Mouse (Mus musculus): ENCODE measurements around the gene Rpl9-ps1. TPM values are rescaled to one million over a fixed set of nuclear protein-coding genes. Genes with fewer than 3 reads are reported as not detected.

The Rpl9-ps1 gene
- polyA plus RNA-seq (2016; fragmentation: Nextera tagmentation; extraction: Ambion mirVana): not detected in 2 replicates

- Histone ChIP-seq H3K27me3 (ENCODE audit: low read depth, poor library complexity, severe bottlenecking) (no peaks in the 10 kb centered on the region), H3K36me3 (no peaks in the 10 kb centered on the region), H3K4me1 (no peaks in the 10 kb centered on the region), H3K27ac (no peak within 1 kb of the TSS), H3K9me3 (replicated peaks) (no peaks in the 10 kb centered on the region), H3K4me3 (no peak within 1 kb of the TSS)
- no peak for DNase-seq (ENCODE audit: low spot score)
- WGBS: 89% methylated on average over 1 of the region's 1 CpGs
Measured at GRCm38 (mm10) chr11:83645521-83645920, at the start of gene Rpl9-ps1. TSS of gene Rpl9-ps1 (minus strand) at chr11:83645621.

DNA sequence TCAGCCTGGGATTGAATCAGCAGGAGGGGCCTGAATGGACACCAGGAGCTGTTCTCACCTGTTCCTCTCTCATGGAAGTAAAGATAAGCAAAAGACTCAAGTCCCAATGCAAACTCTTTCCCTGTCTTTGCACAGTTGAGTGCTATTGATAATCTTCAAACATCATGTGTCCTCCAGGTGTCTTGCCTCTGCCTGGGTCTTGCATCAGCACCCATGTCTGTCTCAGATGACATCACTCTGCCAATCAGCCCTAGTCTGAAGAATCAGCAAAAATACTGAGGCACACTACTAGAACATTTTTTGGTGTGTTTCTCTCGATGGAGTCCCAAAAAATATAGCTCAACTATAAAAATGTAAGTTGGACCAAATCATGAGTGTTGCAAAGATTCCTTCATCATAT, 46.6 kb upstream of the Rpl9-ps1 start:
- H3K27me3 ChIP-seq (ENCODE audit: low read depth, poor library complexity, severe bottlenecking): no peaks in the 10 kb centered on the region
- H3K27ac ChIP-seq: no peak overlapping the region
- no peaks in the 10 kb centered on the region for H3K4me1 ChIP-seq
- H3K9me3 ChIP-seq (replicated peaks): no peaks in the 10 kb centered on the region
- no peak for DNase-seq (ENCODE audit: low spot score)
- WGBS: 74% methylated on average over 1 of the region's 1 CpGs
- no peaks in the 10 kb centered on the region for H3K36me3 ChIP-seq
- H3K4me3 ChIP-seq: no peak overlapping the region

DNA sequence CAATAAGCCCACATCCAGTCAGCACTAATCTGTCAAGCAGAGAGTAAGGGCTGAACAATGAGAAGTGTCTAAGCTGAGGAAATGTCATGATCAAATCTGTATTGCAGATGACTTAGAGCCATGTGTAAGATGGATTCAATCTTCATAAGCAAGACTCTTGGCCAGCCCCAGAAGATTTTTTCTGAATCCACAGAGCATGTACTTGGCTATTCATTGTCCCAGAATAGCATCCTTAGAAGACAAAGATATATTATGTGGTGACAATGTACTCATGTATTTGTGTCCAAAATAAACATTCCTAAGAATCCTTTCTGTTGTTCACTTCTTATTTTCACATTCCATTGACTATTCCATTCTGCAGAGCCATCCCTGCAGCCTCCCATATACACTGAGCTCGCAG, 44.5 kb upstream of the Rpl9-ps1 start:
- Histone ChIP-seq H3K9me3 (replicated peaks) (no peaks in the 10 kb centered on the region), H3K4me1 (no peaks in the 10 kb centered on the region), H3K27ac (no peak overlapping the region), H3K4me3 (no peak overlapping the region), H3K36me3 (no peaks in the 10 kb centered on the region), H3K27me3 (ENCODE audit: low read depth, poor library complexity, severe bottlenecking) (no peaks in the 10 kb centered on the region)
- DNase-seq (ENCODE audit: low spot score): no peak
- WGBS: 95% methylated on average over 1 of the region's 1 CpGs

DNA sequence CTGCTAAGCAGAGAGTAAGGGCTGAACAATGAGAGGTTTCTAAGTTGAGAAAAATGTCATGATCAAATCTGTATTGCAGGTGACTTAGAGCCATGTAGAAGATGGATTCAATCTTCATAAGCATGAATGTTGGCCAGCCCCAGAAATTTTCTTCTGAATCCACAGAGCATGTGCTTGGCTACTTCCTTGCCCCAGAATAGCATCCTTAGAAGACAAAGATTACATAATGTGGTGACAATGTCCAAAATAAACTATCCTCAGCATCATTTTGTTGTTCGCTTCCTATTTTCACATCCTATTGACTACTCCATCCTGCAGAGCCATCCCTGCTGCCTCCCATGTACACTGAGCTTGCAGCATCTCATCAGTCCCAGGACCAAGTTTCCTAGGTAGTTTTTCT, 30.2 kb upstream of the Rpl9-ps1 start:
- H3K27ac ChIP-seq: no peak overlapping the region
- no peaks in the 10 kb centered on the region for H3K27me3 ChIP-seq (ENCODE audit: low read depth, poor library complexity, severe bottlenecking)
- no peak overlapping the region for H3K4me3 ChIP-seq
- H3K4me1 ChIP-seq: no peaks in the 10 kb centered on the region
- H3K36me3 ChIP-seq: no peaks in the 10 kb centered on the region
- no peaks in the 10 kb centered on the region for H3K9me3 ChIP-seq (replicated peaks)
- WGBS: 91% methylated on average over 1 of the region's 1 CpGs
- DNase-seq (ENCODE audit: low spot score): no peak

DNA sequence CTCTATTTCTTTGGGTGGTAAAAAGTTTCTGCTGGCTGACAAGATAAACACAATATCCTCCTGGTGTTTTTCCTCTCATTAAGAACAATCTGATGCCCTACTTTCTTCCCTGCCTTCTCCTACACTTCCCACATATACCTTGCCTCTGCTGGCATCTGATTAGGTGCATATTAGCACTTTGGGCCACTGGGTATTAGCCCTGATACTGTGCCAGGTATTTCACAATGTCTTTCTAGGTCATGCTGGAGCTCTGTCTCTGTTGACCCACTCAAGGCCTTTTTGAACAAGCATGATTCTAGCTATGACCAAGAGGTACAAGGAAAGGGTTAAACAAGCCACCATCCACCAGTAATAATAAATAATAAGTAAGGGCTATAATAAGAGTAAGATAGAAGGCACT, 26.3 kb upstream of the Rpl9-ps1 start:
- Histone ChIP-seq H3K4me3 (no peak overlapping the region), H3K9me3 (replicated peaks) (no peaks in the 10 kb centered on the region), H3K4me1 (no peaks in the 10 kb centered on the region), H3K27me3 (ENCODE audit: low read depth, poor library complexity, severe bottlenecking) (no peaks in the 10 kb centered on the region), H3K27ac (no peak overlapping the region), H3K36me3 (no peaks in the 10 kb centered on the region)
- DNase-seq (ENCODE audit: low spot score): no peak

- Histone ChIP-seq H3K4me3 (no peak overlapping the region), H3K27ac (no peak overlapping the region), H3K36me3 (no peaks in the 10 kb centered on the region), H3K27me3 (ENCODE audit: low read depth, poor library complexity, severe bottlenecking) (no peaks in the 10 kb centered on the region), H3K9me3 (replicated peaks) (no peaks in the 10 kb centered on the region), H3K4me1 (no peaks in the 10 kb centered on the region)
- WGBS: 77% methylated on average over 5 of the region's 5 CpGs
- no peak for DNase-seq (ENCODE audit: low spot score)
Measured at GRCm38 (mm10) chr11:83663532-83663931, 18.1 kb upstream of the Rpl9-ps1 start.

- Histone ChIP-seq H3K4me3 (no peak within 1 kb of the TSS), H3K27ac (no peak within 1 kb of the TSS), H3K36me3 (no peaks in the 10 kb centered on the region), H3K27me3 (ENCODE audit: low read depth, poor library complexity, severe bottlenecking) (no peaks in the 10 kb centered on the region), H3K9me3 (replicated peaks) (no peaks in the 10 kb centered on the region), H3K4me1 (no peaks in the 10 kb centered on the region)
- no peak for DNase-seq (ENCODE audit: low spot score)
- WGBS: 83% methylated on average over 6 of the region's 6 CpGs
Measured at GRCm38 (mm10) chr11:83662204-83662603, 16.8 kb upstream of the Rpl9-ps1 start, which contains the start of gene Ccl4. TSS of gene Ccl4 (plus strand) at chr11:83662584.

DNA sequence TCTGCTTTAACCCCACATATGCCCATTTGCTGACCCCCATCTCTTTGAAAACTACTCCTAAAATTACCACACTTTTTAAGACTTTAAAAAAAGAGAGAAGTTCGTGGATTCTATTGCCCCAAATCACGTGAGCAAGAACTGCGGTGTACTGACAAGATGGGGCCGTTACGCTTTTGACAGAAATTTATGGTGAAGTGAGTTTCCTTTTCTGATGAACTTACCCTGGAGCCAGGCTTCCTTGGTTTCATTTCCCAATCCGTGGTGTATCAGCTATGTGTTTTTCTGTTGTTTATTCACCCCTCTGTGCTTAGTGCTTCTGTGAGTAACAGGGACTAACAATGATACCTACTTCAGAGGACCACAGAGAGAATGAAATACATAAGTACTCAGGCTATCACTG, 13.4 kb upstream of the Rpl9-ps1 start:
- no peak for DNase-seq (ENCODE audit: low spot score)
- Histone ChIP-seq H3K4me1 (no peaks in the 10 kb centered on the region), H3K27ac (no peak overlapping the region), H3K4me3 (no peak overlapping the region), H3K27me3 (ENCODE audit: low read depth, poor library complexity, severe bottlenecking) (no peaks in the 10 kb centered on the region), H3K9me3 (replicated peaks) (no peaks in the 10 kb centered on the region), H3K36me3 (no peaks in the 10 kb centered on the region)
- WGBS: 79% methylated on average over 6 of the region's 6 CpGs

GRCm38 (mm10) chr11:83657508-83657907, 12.1 kb upstream of the Rpl9-ps1 start:
- no peak overlapping the region for H3K4me3 ChIP-seq
- no peaks in the 10 kb centered on the region for H3K27me3 ChIP-seq (ENCODE audit: low read depth, poor library complexity, severe bottlenecking)
- no peaks in the 10 kb centered on the region for H3K36me3 ChIP-seq
- no peaks in the 10 kb centered on the region for H3K4me1 ChIP-seq
- no peaks in the 10 kb centered on the region for H3K9me3 ChIP-seq (replicated peaks)
- no peak for DNase-seq (ENCODE audit: low spot score)
- WGBS: 90% methylated on average over 3 of the region's 3 CpGs
- no peak overlapping the region for H3K27ac ChIP-seq

GRCm38 (mm10) chr11:83654606-83655005, 9.2 kb upstream of the Rpl9-ps1 start:
- no peaks in the 10 kb centered on the region for H3K36me3 ChIP-seq
- H3K27ac ChIP-seq: no peak overlapping the region
- no peaks in the 10 kb centered on the region for H3K27me3 ChIP-seq (ENCODE audit: low read depth, poor library complexity, severe bottlenecking)
- 92% methylated on average over 8 of the region's 8 CpGs for whole genome bisulfite sequencing
- no peak overlapping the region for H3K4me3 ChIP-seq
- no peaks in the 10 kb centered on the region for H3K4me1 ChIP-seq
- DNase-seq (ENCODE audit: low spot score): no peak
- no peaks in the 10 kb centered on the region for H3K9me3 ChIP-seq (replicated peaks)

- no peaks in the 10 kb centered on the region for H3K9me3 ChIP-seq (replicated peaks)
Measured at GRCm38 (mm10) chr11:83649305-83649841, 4.0 kb upstream of the Rpl9-ps1 start, which contains the start of gene Ccl3. TSS of gene Ccl3 (minus strand) at chr11:83649355.

GRCm38 (mm10) chr11:83646356-83647149, 1.1 kb upstream of the Rpl9-ps1 start:
- Histone ChIP-seq H3K4me1 (no peaks in the 10 kb centered on the region), H3K27me3 (ENCODE audit: low read depth, poor library complexity, severe bottlenecking) (no peaks in the 10 kb centered on the region), H3K9me3 (replicated peaks) (no peaks in the 10 kb centered on the region), H3K4me3 (no peak overlapping the region), H3K27ac (no peak overlapping the region), H3K36me3 (no peaks in the 10 kb centered on the region)
- 96% methylated on average over 6 of the region's 6 CpGs for WGBS
- DNase-seq (ENCODE audit: low spot score): no peak

More at GRCm38 (mm10) chr11:83649305-83649841, 4.0 kb upstream of the Rpl9-ps1 start, which contains the start of gene Ccl3:
- no peak for DNase-seq (ENCODE audit: low spot score)
- Histone ChIP-seq H3K4me1 (no peaks in the 10 kb centered on the region), H3K27ac (no peak within 1 kb of the TSS), H3K36me3 (no peaks in the 10 kb centered on the region), H3K4me3 (no peak within 1 kb of the TSS), H3K27me3 (ENCODE audit: low read depth, poor library complexity, severe bottlenecking) (no peaks in the 10 kb centered on the region)
- 88% methylated on average over 8 of the region's 8 CpGs for WGBS

DNA sequence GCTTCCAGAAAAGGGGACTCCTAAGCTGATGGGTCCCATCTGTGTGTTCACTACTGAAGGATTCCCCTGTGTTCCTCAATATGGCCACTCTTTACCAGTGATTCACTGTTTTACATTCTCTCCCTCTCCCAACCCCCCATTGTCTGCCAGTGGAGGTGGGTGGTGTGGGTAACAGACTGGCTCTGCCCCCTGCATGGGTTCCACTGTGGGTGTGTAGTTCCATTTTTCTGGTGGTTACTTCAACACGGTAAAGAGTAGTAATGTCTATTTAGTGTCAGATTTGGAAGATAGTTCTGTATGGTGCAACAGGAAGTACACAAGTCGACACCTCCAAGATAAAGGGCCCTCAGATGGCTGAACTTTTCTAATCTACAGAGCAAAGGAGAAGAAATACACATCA, 4.2 kb downstream of the Rpl9-ps1 start:
- Histone ChIP-seq H3K27me3 (ENCODE audit: low read depth, poor library complexity, severe bottlenecking) (no peaks in the 10 kb centered on the region), H3K27ac (no peak overlapping the region), H3K4me3 (no peak overlapping the region), H3K4me1 (no peaks in the 10 kb centered on the region), H3K36me3 (no peaks in the 10 kb centered on the region), H3K9me3 (replicated peaks) (no peaks in the 10 kb centered on the region)
- 90% methylated on average over 2 of the region's 2 CpGs for WGBS
- DNase-seq (ENCODE audit: low spot score): no peak
